Mouse (Mus musculus) layer of hippocampus, postnatal 25 days (tissue): ENCODE measurements around the gene Abtb1. TPM values are rescaled to one million over a fixed set of nuclear protein-coding genes. Genes with fewer than 3 reads are reported as not detected.

Source experiments
- DNase-seq, 2 experiments: peaks; one replicate each; pipeline ENCODE4 v3.0.0; 2022; ENCODE audit warnings: mixed read lengths in 2 of 2, low spot score in 1 of 2; ENCODE audit errors: extremely low spot score in 1 of 2
- total RNA-seq, 2 experiments: library from RNA; stranded (reverse); gene quantifications; 2 replicates each; pipeline ENCODE4 v1.2.3; 2021

Gene Abtb1
- total RNA-seq, 2 experiments from 2014 or later, result 32.7 to 34.1 TPM

DNA sequence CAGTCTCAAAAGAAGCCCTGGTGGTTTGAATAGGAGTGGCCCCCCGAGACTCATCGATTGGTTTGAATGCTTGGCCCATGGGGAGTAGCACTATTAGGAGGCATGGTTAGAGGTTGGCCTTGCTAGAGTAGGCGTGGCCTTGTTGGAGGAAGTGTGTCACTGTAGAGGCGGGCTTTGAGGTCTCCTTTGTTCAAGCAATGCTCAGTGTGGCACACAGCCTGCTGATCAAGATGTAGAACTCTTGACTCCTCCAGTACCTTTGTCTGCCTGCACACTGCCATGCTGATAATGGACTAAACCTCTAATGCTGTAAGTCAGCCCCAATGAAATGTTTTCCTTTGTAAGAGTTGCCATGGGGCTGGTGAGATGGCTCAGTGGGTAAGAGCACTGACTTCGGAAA, 9.1 kb downstream of the Abtb1 start:
- DNase-seq, result no peak

GRCm38 (mm10) chr6:88831456-88831855, 10.3 kb downstream of the Abtb1 start:
- DNase-seq, result peak in 1 of 2 experiments; percentile 68

- DNase-seq, result no peak
Observed at GRCm38 (mm10) chr6:88830112-88830702, 11.6 kb downstream of the Abtb1 start.

DNA sequence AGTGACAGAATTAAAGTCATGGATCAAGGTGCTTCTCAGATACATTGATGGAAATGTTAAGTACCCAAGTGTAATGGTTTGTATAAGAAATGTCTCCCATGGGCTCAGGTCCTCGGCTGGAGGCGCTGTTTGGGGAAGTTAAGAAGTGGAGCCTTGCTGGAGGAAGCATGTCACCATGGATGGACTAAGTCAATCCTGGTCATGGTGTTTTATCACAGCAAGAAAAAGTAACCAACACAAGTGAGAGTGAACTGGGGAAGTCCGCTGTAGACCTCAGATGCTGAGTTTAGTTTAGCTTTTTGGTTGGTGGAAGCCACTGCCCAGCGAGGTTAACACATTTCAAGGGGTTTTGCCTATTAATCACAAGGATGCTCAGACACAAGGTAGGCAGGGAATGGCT, 12.2 kb downstream of the Abtb1 start:
- DNase-seq, result no peak

DNA sequence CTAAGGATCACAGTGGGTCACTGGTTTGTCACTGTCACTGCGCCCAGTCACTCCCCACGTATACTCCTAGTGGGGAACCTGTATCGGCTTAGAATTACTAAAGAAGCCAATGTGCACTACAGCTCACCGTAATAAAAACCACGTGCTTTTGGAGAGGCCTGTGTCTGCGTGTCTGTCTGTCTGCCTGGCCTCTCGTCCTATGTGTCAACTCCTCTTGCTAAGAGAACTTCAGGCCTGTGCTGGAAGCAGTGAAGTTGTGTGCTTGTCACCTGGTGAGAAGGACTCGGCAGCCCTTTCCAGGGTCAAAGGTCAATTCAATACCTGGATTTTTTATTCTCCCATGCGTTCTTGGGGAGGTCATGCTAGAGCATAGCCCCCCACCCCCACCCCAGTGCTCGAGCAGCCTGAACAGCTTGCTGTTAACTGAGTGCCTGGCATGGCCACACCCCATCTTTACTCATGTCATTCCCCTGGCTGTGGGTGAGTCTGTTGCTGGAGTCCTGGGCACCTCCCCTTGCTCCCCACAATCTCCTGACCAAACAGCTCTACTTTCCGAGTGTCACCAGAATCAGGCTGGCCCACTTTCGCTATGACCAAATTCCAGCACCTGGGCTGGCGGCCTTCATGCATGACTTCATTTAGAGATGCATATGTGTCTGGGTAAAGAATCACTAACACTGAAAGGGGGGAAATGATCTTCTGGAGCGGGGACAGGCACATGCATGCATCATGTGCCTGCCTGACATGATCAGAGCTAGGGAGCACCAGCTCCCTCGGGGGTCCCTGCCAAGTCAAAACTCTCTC, 13.4 kb downstream of the Abtb1 start:
- no peak for DNase-seq

DNA sequence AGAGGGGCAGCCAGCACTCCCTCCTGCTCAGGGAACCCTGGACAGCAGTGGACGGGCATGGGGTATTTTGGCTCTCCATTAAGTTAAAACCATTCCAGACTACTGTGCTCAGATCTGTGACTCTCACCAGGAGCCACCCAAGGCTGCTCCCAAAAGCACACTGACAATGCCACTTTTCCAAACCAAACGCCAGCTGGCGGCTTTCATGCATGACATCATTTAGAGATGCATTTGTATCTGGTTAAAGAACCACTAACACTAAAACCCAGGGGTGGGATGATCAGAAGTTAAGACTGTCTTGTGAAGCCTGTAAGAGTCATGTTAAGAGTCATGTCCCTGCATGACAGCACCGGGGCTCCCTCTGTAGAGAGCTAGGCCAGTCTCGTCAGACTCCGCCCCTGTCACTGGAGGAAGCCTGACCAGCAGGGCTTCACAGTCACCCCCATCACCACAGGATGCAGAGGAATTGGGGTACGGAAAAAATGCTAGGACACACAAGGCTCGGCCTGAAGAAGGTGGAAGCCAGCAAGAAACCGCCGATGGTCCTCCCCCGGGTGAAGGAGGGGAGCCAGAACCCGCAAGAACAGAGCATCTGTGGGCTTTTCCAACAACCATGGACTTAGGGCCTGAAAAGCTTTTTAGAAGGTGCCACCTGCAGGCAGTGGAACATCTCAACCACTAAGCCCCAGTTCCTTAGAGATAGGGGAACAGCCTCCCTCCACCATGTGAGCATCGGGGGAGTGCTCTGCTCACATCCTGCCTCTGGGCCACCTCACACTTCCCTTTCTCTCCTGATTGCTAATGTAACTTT, 14.2 kb downstream of the Abtb1 start:
- no peak for DNase-seq

DNA sequence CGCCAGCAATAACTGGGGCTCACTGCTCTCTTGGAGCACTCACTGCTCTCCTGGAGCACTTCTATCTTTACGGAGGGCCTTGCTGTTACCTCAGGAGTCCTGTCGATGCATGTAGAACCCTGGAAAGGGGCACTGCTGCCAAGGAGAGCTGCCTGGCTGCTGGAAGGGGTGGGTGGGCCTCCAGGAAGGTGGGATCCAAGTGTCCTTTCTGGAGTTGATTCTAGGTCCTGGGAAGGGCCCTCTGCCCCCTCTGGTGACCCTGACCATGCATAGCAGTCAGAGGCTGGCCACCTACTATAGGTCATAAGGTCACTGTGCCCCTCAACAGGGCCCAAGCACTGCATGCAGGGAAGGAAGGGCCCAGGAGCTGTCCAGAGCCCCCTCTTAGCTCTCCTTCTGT, 14.8 kb downstream of the Abtb1 start:
- DNase-seq, result no peak

- peak in 1 of 2 experiments; percentile 59 for DNase-seq
Observed at GRCm38 (mm10) chr6:88826545-88826944, 15.2 kb downstream of the Abtb1 start.

DNA sequence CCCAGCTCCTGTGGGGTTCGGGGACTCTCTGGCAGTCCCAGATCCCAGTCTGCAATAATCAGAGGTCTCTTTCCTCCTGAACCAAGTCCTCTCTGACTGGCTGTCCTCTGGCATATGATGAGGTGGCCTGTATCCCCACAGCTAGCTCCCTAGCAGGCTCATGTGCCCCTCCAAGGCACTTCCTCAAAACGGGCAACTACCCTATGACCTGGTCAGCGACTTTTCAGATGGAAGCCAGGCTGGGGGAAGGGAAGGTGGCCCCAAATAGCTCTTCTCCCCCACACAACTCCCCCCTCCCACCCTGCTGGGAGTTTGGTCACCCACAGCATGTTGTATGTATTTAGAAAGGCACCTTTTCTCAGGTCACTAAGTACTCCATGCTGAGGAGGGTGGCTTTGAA, 15.7 kb downstream of the Abtb1 start:
- no peak for DNase-seq

DNA sequence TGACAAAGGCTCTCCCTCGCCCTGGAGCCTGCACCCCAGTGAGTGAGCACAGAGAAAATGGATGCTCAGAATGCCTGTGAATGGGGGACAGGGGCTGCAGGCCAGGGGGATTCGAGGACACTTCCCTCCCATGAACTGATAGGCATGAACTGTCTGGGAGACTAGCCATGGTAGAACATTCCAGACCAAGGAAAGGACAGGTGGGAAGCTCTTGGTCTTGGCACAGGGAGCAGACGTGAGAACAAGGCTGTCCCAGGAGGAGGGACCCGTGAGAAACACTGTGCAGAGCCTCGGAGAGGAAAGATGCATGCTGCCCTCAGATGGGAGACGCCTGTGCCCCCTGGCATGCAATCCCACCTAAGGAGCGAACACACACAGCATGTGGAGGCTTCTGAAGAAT, 17.6 kb downstream of the Abtb1 start:
- no peak for DNase-seq

- DNase-seq, result no peak
Observed at GRCm38 (mm10) chr6:88821901-88822300, 19.9 kb downstream of the Abtb1 start.

DNA sequence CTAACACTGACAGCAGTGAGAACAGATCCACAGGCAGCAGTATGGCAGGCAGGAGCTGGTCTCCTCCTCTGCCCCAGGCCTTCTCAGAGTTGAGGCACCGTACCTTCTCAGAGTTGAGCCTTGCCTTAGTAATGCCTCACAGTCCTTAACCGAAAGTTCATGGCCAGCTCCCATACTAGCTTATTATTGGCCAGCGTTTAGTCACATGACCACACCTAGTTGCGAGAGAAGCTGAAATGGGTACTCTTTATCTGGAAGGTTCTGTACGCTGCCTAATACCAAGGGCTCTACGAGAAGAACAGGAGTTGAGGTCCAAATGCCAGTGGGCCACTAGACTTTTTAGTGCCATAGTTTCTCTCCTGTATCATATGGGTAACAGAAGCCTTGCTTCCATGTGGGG, 20.5 kb downstream of the Abtb1 start:
- no peak for DNase-seq

GRCm38 (mm10) chr6:88820853-88821252, 20.9 kb downstream of the Abtb1 start:
- no peak for DNase-seq

GRCm38 (mm10) chr6:88816913-88817312, 24.9 kb downstream of the Abtb1 start:
- DNase-seq, result no peak

- no peak for DNase-seq
Observed at GRCm38 (mm10) chr6:88815489-88815888, 26.3 kb downstream of the Abtb1 start.

- DNase-seq, result no peak
Observed at GRCm38 (mm10) chr6:88815036-88815435, 26.7 kb downstream of the Abtb1 start.

DNA sequence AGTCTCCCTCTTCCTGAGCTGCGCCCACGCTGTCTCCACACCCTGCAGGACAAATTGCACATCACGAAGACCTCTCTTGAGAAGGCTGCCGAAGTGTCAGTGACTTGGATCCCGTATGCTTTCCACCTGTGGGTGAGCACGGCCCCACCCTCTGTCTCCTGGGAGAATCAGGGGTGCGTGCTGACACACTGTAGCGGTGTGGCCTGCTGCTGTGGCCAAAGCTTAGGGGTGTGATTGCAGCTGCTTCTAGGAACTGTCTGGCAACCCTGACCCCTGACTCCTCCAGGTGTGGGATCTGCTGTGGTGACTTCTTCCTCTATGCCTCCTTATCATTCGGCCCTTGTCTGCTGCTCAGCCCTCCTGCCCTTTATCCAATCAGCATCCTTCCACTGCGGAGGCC, 28.0 kb downstream of the Abtb1 start:
- no peak for DNase-seq

- no peak for DNase-seq
Observed at GRCm38 (mm10) chr6:88812886-88813285, 28.9 kb downstream of the Abtb1 start.

DNA sequence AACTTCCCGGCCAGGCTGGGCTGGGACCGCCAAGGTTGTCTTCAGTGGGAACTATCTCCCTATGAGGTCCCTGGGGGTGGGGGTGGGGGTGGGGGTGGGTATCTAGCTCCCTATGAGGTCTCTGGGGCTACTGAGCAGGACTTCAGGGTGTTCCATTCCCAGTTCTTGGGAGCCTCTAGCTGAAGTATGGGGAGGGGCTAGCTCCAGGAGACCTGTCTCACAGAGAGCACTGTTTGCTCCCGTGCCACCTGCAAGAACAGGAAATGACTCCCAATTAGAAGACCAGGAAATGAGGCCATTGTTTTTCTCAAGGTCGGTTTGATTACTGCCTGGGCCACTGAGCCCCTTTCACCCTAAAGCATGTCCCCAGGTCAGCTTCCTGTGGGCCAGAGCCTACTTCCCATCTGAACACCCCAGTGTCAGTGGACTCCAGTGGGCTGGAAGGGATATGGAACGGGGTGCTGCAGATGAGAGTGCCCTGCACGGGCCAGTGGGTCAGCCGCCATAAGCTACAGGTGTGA, 29.8 kb downstream of the Abtb1 start:
- no peak for DNase-seq

DNA sequence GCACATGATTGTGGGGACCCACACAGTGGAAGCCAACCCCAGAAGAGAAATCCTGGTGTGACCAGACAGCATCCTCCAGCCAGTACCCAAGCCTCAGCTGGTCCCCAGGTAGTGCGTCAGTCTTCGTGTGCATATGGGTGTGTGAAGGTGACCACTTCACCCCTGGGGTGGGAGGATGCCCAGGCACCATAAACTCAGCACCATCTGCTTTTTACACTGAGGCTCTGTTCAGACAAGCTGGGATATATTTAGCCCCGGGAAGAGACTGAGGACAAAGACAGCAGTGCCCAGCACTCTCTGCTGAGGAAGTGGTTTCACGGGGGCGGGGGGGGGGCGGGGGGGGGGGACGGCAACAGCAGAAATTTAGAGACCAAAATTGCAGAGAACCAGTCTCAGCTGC, 30.4 kb downstream of the Abtb1 start:
- no peak for DNase-seq

DNA sequence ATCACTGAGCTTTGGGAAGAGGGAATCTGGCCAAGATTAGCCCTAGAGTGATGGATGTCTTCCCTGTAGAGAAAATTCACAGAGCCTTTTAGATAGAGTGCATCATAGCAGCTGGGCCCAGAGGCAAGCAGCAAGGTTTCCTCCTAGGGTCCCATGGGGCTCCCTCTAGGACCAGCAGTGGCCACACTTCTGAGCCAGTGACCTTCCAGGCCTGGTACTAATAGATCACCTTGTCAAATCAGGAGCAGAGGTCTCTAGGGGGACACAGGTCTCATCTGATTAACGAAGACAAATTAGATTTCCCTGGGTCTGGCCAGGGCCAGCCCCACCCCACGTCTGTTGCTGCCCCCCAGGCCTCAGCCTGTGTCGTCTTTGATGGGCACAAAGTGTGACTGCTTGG, 31.5 kb downstream of the Abtb1 start:
- no peak for DNase-seq
